Mouse (Mus musculus): ENCODE measurements at regions not wholly inside any gene's neighbourhood (a gene's known extent, or its start where the extent isn't known, plus 50 kb on each side); places are given as distances from the start of the nearest gene placed in this dataset.

GRCm38 (mm10) chr5:148691486-148691885 is 138.9 kb upstream of the Ubl3 start:
- TF ChIP-seq CTCF (IDR thresholded peaks at IDR 0.05; ENCODE audit: low read depth, low read length) (no peak), POLR2A (IDR thresholded peaks at IDR 0.05; ENCODE audit: insufficient read depth, low read length) (no peak), EP300 (IDR thresholded peaks at IDR 0.05; ENCODE audit: insufficient read depth, low read depth, low read length) (no peak)

All from ES-Bruce4 (cell line).